In genomic region chr10:110242128-110242561, GRCm38 (mm10) we compare ENCODE assay signal across 10 mouse cellular contexts.
DNase-seq lines count a peak whose midpoint lies in the region; ATAC-seq and TF ChIP-seq lines count a peak whose summit lies in the region.
"Had no signal": no experiment of that assay in that cellular context is flagged by ENCODE, and none has a peak within 500 bp of the region (broad histone marks: within the 10 kb centered on the region; RNA-seq: fewer than 3 reads in every experiment).

No protein-coding gene starts in this region.

- no peaks in the 10 kb centered on the region for H3K27me3 ChIP-seq in forebrain, embryonic 12.5 days
- H3K27me3 ChIP-seq in hindbrain, embryonic 11.5 days (ENCODE audit: control insufficient read depth, insufficient read depth, low read length): no peaks in the 10 kb centered on the region
- no peaks in the 10 kb centered on the region for H3K27me3 ChIP-seq in midbrain, embryonic 15.5 days (replicated peaks)
- no peaks in the 10 kb centered on the region for H3K27me3 ChIP-seq in thymus, adult 2 months (ENCODE audit: control insufficient read depth, insufficient read depth, low read length)

- peaks cover 9% of the 10 kb centered on the region for H3K4me1 ChIP-seq in forebrain, embryonic 12.5 days
- H3K4me1 ChIP-seq in hindbrain, embryonic 11.5 days (replicated peaks; ENCODE audit: control insufficient read depth, insufficient read depth, low read length): no peaks in the 10 kb centered on the region
- peaks cover 11% of the 10 kb centered on the region for H3K4me1 ChIP-seq in midbrain, embryonic 15.5 days
- no peaks in the 10 kb centered on the region for H3K4me1 ChIP-seq in thymus, adult 2 months (replicated peaks; ENCODE audit: control insufficient read depth, insufficient read depth, low read length)

- no peak for TF ChIP-seq CTCF in thymus, adult 2 months (IDR thresholded peaks at IDR 0.05; ENCODE audit: borderline replicate concordance, control insufficient read depth, extremely low read depth, insufficient read depth, low read length, poor library complexity)

- H3K4me3 ChIP-seq in forebrain, embryonic 12.5 days (replicated peaks): no peak overlapping the region
- H3K4me3 ChIP-seq in hindbrain, embryonic 11.5 days (ENCODE audit: low read depth, low read length): no peak overlapping the region
- H3K4me3 ChIP-seq in midbrain, embryonic 15.5 days: no peak overlapping the region
- H3K4me3 ChIP-seq in thymus, adult 2 months (ENCODE audit: control insufficient read depth, insufficient read depth, low read length): no peak overlapping the region

- no peak overlapping the region for H3K27ac ChIP-seq in forebrain, embryonic 12.5 days
- no peak overlapping the region for H3K27ac ChIP-seq in hindbrain, embryonic 11.5 days (ENCODE audit: low read depth, low read length)
- H3K27ac ChIP-seq in midbrain, embryonic 15.5 days: peak overlapping the region; percentile 45; the same call in 1 of the 2 replicates
- H3K27ac ChIP-seq in thymus, adult 2 months (ENCODE audit: control insufficient read depth, insufficient read depth, low read length): no peak overlapping the region
- H3K27ac ChIP-seq: liver, embryonic 14.5 days had no signal

- WGBS in forebrain, embryonic 12.5 days: 67% methylated on average over 3 of the region's 3 CpGs
- 44% methylated on average over 3 of the region's 3 CpGs for WGBS in hindbrain, embryonic 11.5 days
- WGBS in midbrain, embryonic 15.5 days: 45% methylated on average over 3 of the region's 3 CpGs
- WGBS in thymus, adult 2 months: 97% methylated on average over 3 of the region's 3 CpGs

- ATAC-seq in forebrain, embryonic 12.5 days (ENCODE audit: low FRiP score): peak; percentile 58
- peak; percentile 82 for ATAC-seq in hindbrain, embryonic 11.5 days (ENCODE audit: low FRiP score)
- ATAC-seq in midbrain, embryonic 15.5 days (replicated peaks): peak; percentile 39; the same call in 1 of the 2 replicates

- TF ChIP-seq POLR2A in thymus, adult 2 months (IDR thresholded peaks at IDR 0.05; ENCODE audit: control insufficient read depth, extremely low read depth, insufficient read depth, low read length, poor library complexity): no peak

- DNase-seq in cerebellum, postnatal 14 days: peak; percentile 31 to 56
- DNase-seq in cerebellum, adult 11-12 months: no peak
- peak; percentile 26 for DNase-seq in hindbrain, embryonic 11.5 days (ENCODE audit: low spot score)
- DNase-seq in thymus, adult 2 months: no peak
- no peak for DNase-seq in kidney, postnatal 36 days
- no peak for DNase-seq in thymus, adult 18-20 months
- DNase-seq: gastrocnemius, postnatal 14 days had no signal

- H3K9ac ChIP-seq in forebrain, embryonic 12.5 days: no peak overlapping the region
- no peak overlapping the region for H3K9ac ChIP-seq in hindbrain, embryonic 11.5 days (ENCODE audit: low read depth, low read length)
- no peak overlapping the region for H3K9ac ChIP-seq in midbrain, embryonic 15.5 days
- H3K9ac ChIP-seq: liver, embryonic 14.5 days had no signal

- no peaks in the 10 kb centered on the region for H3K9me3 ChIP-seq in forebrain, embryonic 12.5 days
- no peaks in the 10 kb centered on the region for H3K9me3 ChIP-seq in hindbrain, embryonic 11.5 days (ENCODE audit: control insufficient read depth, low read length)
- H3K9me3 ChIP-seq in midbrain, embryonic 15.5 days: no peaks in the 10 kb centered on the region

- no peak overlapping the region for H3K4me2 ChIP-seq in forebrain, embryonic 12.5 days
- H3K4me2 ChIP-seq in hindbrain, embryonic 11.5 days (replicated peaks; ENCODE audit: low read depth, low read length): no peak overlapping the region
- H3K4me2 ChIP-seq in midbrain, embryonic 15.5 days: no peak overlapping the region

- no peaks in the 10 kb centered on the region for H3K36me3 ChIP-seq in forebrain, embryonic 12.5 days (replicated peaks)
- no peaks in the 10 kb centered on the region for H3K36me3 ChIP-seq in hindbrain, embryonic 11.5 days (ENCODE audit: control insufficient read depth, insufficient read depth, low read length)
- H3K36me3 ChIP-seq in midbrain, embryonic 15.5 days (replicated peaks): no peaks in the 10 kb centered on the region
- H3K36me3 ChIP-seq in thymus, adult 2 months (ENCODE audit: control insufficient read depth, insufficient read depth, low read length): no peaks in the 10 kb centered on the region

Comparison
In these comparisons a context has a peak if more than half of its experiments do, and no peak if none do; other contexts are left out.
1. DNase-seq: peak in cerebellum, postnatal 14 days (2 of 2) and hindbrain, embryonic 11.5 days (single experiment); none in cerebellum, adult 11-12 months (single experiment), thymus, adult 2 months (single experiment), kidney, postnatal 36 days (0 of 2) and thymus, adult 18-20 months (0 of 2).
2. Peak in every context shown above with its lines, with median percentiles within 50 percentile points of each other: ATAC-seq.